Mouse (Mus musculus) CD4-positive helper T cell, adult 2 months (primary cell): ENCODE results near the gene Pcsk4.

Experiments used
- DNase-seq: peaks from one replicate; pipeline ENCODE4 v3.0.0-alpha.2; 2012; ENCODE audit warnings: low read depth, missing footprints, low spot score

The Pcsk4 gene

DNA sequence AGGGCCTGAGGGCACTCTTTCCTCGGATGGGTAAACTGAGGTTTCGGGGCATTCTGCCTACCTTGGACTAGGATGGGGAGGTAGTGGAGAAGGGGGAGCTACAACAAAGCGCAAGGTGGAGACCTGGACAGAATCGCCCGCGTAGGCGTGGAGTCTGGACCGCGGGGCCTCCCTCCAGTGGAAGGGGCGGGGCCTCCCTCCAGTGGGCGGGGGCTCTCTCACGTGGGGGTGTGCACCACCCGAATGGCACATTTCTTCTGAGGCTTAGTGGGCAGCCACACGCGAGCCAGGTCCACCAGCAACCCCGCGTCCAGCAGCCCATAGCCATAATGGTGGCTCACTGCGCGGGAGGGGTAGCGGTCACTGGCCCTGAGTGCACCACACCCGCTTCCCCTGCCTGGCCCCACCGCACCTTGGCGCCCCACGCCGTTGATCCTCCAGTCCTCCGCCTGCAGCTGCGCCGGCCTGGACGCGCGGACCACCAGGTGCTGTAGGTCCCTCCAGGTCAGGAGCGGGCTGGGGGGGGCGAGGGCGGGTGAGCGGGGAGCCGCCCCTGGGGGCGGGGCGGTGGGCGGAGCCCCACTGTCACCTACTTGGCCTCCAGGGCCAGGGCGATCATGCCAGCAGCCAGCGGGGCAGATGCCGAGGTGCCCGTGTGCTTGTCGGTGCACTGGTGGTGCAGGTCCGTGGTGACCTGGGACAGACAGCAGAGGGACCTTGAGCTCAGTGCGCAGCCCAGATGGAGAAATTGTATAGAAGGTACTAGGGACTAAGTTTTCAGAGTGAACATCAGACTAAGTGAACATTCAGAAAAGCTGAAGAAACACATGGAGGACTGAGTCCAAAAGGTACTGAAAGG lies 5.8 kb downstream of the Pcsk4 start:
- DNase-seq, result peak; percentile 78

DNA sequence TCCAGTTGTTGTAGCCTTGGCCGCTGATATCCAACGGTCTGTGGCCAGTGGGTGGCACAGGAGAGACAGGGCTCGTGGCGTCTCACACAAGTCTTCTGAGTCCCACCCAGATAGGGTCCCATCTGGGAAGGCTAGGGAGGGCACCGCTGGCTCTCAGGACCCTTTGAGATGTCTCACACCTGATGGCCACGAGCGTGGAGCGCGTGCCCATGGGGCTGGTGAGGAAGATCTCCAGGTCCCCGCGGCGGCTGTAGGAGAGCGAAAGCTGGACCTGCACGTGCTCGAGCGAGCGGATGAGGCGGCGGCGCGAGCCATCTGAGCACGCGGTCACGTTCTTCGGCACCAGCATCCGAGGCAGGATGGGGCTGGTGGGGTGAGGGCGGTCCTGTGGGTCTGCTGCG lies 6.5 kb downstream of the Pcsk4 start:
- DNase-seq, result peak; percentile 67

DNA sequence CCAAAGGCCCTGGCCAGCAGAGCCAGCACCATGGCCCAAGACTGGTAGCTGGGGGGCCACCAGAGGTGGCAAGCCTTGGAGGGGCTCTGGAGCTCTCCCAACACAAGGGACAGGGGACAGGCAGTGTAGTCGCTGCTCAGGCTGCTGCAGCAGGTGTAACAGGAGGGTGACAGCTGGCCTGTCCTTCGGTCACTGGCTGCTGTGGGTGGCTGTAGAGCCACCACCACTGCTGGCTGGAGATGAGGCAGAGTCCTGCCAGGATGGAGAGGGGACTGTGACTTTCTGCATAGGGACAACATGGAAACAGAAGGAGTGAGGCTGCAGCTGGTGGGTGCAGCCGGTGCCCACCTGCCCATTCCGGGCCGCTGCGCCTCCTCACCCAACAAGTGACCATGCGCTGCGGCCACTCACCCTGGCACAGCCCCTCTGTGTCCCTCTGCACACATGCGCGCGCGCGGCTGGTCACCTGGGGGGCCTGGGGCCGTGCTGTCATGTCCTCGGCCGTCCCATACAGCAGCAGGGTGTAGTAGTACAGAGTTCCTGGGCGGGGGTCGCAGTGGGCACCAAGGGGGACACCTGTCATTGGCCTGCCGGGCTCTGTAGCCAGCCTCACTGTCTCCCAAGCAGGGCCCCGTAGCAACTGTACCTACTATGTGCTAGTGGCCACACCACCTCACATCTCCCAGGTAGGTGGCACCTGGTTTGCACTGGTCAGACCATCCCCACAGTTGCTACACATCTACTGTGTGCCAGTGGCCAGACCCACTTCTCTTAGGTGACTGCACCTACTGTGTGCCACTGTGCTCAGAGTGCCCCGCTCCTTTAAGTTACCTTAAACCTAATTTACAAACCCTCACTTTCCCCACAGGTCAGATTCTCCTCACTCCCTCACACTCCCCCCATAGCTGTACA lies 7.4 kb downstream of the Pcsk4 start:
- DNase-seq, result peak; percentile 17

DNA sequence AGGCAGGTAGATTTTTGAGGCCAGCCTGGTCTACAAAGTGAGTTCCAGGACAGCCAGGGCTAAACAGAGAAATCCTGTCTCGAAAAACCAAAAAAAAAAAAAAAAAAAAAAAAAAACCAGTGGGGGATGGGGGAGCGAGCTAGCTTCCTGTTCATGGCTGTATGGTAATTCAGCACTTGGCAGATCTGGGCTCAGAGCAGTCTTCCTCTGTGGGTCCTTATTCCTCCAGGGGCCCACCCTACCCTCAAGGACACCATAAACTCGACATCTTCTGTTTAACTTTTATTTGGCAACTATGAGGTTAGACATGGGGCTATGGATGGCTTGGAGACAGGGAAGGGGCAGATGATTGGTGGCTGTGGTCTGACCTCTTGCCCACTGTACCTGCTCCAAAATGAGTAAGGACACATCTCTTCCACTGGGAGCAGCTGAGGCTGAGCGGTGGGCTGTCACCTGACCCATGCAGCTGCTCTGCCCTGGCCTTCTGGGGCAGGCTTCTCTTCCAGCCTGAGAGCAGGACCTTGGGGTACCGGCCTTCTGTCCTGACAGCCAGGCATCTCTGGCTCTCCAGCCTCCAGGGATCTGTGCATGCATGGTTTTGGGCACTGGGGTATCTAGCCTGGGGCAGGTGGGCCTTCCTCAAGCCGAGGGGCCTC lies 8.2 kb downstream of the Pcsk4 start:
- DNase-seq, result peak; percentile 61

DNA sequence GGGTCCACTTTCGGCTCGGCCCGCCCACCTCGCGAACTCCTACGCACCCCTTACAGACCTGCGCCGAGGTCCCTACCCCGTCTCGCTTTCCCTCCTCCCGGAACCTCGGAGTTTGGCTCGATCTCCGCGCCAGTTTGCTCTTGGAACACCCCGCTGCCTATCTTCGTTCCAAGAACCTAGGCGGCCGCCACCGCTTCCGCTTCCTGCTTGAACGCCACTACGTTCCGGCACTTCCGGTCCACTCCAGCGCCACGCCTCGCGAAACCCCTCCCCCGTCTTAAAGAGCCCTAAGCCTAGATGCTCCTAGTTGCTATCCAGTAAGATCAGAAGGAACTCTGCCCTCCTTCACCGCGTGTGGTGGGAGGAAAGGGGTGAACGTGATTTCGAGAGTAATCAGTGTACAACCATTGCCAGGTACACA lies 8.9 kb downstream of the Pcsk4 start, which contains the start of gene 2310011J03Rik:
2310011J03Rik (minus strand) TSS at position 198 of the 421 bp plus-strand sequence.
- DNase-seq, result peak; percentile 93

DNA sequence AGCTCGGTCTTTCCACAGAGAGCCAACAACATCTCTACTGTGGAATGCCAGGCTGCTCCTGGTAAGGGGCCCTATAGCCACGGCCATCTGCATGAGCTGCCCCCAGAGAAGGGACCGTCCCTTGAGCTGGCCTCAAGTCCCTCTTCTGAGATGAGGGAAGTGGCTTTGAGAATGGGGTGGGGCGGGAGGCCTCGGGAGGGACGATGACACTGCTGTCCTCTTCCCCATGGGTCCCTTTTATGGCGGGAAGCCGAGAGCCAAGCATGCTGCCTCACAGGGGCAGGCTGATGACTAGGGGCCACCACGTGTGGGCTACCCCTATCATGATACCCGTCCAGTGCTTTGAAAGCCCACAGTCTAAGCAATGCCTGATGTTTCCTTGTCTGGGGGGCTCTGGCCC lies 12.3 kb downstream of the Pcsk4 start:
- DNase-seq, result no peak

DNA sequence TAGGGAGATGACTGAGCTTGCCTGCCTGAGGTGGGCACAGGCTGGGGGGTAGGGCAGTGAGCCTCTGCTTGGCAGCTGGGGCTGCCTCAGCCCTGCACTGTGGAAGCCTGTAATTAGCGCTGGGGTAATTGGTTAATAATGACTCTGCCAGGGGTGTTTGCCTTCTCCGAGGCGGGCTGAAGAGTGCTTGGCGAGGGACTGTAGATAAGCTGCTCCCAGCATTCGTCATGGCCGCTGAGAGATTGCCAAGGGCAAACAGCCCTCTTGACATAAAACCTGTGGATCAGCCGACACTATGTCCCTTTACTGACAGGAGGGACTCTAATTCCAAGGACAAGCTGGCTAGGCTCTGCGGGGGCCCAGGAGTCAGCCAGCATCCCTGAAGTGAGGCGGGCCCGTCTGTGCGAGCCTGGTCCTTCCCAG lies 12.9 kb downstream of the Pcsk4 start:
- DNase-seq, result no peak

DNA sequence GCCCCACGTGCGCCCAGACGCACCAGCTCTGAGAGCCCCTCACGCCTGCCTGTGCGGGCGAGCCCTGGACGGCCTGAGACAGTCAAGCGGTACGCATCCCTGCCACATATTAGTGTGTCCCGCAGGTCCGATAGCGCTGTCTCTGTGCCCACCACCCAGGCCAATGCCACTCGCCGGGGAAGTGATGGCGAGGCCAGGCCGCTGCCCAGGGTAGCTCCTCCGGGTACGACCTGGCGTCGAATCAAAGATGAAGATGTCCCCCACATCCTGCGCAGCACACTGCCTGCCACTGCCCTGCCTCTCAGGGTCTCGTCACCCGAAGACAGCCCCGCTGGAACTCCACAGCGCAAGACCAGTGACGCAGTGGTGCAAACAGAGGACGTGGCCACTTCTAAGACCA lies 14.0 kb downstream of the Pcsk4 start:
- no peak for DNase-seq

DNA sequence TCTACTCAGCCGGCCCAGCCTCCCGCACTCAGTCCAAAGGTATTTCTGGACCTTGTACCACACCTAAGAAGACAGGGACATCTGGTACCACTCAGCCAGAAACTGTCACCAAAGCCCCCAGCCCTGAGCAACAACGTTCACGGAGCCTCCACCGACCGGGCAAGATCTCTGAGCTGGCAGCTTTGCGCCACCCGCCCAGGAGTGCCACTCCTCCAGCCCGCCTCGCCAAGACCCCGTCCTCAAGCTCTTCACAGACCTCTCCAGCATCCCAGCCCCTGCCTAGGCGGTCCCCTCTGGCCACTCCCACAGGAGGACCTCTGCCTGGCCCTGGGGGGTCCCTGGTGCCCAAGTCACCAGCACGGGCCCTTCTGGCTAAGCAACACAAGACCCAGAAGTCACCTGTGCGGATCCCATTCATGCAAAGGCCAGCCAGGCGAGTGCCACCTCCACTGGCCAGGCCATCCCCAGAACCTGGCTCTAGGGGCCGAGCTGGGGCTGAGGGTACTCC lies 14.8 kb downstream of the Pcsk4 start:
- DNase-seq, result no peak

DNA sequence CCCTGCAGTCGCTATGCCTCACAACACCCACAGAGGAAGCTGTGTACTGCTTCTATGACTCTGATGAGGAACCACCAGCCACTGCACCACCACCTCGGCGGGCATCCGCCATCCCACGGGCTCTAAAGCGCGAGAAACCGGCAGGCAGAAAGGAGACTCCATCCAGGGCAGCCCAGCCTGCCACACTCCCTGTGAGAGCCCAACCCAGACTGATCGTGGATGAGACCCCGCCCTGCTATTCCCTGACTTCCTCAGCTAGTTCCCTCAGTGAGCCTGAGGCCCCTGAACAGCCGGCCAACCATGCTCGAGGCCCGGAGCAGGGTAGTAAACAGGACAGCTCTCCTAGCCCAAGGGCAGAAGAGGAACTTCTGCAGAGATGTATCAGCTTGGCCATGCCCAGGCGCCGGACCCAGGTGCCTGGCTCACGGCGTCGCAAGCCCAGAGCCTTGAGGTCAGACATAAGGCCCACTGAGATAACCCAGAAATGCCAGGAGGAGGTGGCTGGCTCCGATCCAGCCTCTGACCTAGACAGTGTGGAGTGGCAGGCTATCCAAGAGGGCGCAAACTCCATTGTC lies 15.6 kb downstream of the Pcsk4 start:
- no peak for DNase-seq

DNA sequence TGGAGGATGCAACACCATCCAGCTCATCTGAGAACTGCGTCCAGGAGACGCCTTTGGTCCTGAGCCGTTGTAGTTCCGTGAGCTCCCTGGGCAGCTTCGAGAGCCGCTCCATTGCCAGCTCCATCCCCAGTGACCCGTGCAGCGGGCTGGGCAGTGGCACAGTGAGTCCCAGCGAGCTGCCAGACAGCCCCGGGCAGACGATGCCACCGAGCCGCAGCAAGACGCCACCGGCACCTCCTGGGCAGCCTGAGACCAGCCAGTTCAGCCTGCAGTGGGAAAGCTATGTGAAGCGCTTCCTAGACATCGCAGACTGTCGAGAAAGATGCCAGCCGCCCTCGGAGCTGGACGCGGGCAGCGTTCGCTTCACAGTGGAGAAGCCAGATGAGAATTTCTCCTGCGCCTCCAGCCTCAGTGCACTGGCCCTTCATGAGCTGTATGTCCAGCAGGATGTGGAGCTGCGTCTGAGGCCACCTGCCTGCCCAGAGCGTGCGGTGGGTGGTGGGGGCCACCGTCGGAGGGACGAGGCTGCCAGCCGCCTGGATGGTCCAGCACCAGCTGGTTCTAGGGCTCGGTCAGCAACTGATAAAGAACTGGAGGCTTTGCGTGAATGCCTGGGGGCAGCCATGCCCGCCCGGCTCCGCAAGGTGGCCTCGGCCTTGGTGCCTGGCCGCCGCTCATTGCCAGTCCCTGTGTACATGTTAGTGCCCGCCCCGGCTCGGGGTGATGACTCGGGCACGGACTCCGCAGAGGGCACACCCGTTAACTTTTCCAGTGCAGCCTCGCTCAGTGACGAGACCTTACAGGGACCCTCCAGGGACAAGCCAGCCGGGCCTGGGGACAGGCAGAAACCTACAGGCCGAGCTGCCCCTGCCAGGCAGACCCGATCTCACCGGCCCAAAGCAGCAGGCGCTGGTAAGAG lies 16.5 kb downstream of the Pcsk4 start:
- no peak for DNase-seq

DNA sequence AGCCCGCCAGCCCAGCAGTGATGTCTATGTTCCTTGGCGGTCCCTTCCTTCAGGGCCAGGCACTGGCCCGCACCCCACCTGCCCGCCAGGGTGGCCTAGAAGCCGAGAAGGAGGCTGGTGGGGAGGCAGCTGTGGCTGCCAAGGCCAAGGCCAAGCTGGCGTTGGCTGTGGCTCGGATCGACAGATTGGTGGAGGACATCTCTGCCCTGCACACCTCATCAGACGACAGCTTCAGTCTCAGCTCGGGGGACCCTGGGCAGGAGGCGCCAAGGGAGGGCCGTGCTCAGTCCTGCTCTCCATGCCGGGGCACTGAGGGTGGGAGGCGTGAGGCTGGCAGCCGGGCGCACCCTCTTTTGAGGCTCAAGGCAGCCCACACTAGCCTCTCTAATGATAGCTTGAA lies 17.7 kb downstream of the Pcsk4 start:
- no peak for DNase-seq

DNA sequence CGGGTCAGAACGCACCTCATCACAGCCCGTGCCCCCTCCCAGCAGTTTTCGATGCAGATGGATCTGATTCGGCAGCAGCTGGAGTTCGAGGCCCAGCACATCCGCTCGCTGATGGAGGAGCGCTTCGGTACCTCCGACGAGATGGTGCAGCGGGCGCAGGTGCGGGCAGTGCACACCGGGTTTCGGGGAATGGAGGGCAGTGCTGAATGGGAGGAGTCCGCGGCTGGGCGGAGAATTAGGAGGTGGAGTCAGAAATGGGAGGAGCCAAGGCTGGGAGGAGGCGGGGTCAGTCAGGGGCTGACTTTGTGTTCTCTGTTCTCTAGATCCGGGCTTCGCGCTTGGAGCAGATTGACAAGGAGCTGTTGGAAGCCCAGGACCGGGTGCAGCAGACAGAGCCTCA lies 24.4 kb downstream of the Pcsk4 start:
- peak; percentile 68 for DNase-seq

DNA sequence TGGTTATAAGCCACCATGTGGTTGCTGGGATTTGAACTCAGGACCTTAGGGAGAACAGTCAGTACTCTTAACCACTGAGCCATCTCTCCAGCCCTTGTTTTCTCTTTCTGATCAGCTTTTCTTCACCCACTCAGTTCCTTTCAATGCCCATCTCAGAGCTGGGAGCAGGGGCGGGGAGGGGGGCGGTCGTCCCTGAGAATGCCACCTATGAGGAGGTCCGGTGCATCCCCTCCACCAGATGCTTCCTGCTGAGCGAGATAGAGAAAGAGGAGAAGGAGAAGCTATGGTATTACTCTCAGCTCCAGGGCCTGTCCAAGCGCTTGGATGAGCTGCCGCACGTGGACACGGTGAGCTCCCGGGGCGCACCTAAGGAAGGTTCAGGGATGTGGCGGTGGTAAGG lies 24.8 kb downstream of the Pcsk4 start:
- DNase-seq, result no peak

DNA sequence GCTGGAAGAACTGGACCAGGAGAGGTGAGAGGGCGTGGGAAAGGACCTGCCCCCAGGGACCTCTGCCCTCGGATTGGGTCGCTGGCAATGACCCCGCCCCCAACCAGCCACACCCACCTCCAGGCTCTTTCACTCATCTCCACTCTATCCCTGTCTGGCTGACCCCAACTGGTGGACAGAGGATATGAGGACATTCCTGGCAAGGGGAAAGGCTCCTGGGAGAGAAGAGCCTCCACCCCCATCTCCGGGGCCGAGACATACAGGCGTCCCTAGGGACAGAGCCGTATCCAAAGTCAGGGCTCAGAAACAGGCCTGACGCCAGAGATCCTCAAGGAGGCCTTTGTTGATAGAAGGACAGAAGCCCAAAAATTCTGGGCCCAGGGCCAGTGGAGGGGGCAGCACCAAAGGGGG lies 26.8 kb downstream of the Pcsk4 start:
- no peak for DNase-seq

DNA sequence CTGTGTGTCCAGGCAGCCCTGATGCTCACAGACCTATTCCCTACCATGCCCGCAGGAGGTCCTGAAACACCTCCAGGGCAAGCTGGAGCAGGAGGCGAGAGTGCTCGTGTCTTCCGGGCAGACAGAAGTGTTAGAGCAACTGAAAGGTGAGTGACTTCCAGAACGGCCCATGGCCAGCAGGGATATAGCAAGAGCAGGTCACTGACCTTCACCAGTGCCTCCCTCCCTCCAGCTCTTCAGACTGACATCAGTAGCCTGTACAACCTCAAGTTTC lies 27.3 kb downstream of the Pcsk4 start:
- no peak for DNase-seq

DNA sequence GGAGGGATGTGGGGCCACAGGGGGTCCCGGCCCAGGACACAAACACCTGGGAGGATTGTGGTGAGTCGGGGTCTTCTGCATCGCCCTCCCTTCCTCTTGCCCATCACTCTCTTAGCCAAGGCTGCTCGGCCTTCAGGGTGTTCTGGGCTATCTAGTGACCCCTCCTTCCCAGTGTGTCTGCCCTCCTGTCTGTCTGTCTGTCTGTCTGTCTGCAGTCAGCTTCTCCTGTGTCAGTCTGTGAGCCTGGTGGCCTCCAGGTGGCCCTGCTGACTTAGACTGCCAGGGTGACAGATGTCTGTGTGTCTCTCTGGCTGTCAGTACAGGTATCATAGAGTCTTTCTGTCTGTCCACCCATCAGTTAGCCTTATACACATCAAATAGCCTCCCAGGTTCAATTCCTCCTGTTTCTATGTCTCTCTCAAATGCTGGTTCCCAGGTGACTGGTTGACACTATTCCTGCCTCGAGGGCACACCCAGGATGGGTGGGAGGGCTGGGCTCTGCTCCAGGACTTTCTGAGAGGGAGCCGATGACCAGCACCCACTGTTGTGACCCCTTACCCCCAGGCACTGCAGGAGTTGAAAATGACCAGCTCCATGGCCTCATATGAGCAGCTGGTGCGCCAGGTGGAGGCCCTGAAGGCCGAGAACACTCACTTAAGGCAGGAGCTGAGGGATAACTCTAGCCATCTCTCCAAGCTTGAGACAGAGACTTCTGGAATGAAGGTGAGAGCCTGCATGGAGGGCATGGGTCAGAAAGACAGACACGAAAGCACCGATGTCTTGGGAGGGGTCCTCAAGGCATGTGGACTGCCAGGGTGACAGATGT lies 27.8 kb downstream of the Pcsk4 start:
- DNase-seq, result no peak

DNA sequence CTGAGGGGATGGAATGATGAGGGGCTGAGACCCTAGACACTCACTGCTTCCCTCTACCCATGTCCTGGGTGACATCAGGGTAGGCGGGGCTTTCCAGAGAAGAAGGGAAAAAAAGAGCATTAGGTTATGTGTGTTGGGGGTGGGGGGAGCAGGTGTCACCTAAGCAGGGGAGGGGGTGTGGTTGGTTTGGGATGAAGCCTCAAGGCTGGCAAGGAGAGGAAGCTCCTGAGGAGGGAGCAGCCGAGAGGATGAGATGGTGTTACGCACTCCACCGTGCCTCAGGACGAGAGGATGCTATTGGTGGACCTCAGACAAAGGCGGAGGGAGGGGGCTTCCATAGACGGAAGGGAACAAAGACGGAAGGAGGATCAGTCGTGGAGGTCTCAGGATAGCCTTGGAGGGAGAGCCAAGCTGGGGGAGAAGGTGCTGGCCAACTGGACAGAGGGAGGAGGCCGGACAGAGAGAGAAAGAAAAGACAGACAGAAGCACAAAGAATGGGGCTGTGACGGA lies 28.6 kb downstream of the Pcsk4 start:
- DNase-seq, result no peak

DNA sequence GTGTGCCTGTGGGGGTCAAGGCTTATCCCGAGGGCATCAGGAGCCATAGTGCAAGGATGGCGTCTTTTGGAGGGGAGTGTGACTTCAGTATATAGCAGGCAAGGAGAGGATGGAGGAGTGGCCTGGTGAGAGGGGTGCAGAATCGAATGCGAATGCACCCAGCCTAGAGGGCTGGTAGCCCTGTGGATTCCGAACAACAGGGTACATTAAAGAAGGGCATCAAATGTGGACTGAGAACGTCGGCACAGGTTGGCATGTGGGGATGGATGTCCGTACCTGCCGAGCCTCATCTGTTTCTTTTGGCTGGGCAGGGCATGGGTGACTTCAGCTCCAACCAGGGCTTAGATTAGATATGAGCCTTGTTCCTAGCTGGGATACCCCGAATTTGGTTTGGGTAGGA lies 29.5 kb downstream of the Pcsk4 start:
- DNase-seq, result no peak
